In the genomic region with DNA sequence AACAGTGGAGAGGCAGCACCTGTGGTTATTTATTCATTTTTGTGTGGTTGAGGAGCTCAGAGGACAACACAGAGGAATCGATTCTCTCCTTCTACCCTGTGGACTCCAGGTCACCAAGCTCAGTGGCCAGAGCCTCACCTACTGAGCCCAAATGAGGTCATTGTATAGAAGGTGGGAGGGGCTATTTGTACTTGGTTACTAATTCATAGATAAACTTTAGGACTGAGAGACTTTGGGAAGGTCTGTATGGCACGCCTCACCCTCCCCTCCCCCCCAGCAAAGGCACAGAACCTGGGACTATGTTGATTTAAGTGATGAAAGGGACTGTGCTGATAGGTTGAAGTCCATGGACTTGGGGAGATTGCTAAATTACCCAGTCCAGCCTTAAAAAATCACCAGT, we compare ENCODE assay signal across 19 mouse cellular contexts. TPM values are rescaled to one million over a fixed set of nuclear protein-coding genes. Genes with fewer than 3 reads are reported as not detected.
DNase-seq lines count a peak whose midpoint lies in the region; ATAC-seq and TF ChIP-seq lines count a peak whose summit lies in the region.
"Had no signal": no experiment of that assay in that cellular context is flagged by ENCODE, and none has a peak within 500 bp of the region (broad histone marks: within the 10 kb centered on the region; RNA-seq: fewer than 3 reads in every experiment).

No protein-coding gene starts in this region.

- no peaks in the 10 kb centered on the region for H3K36me3 ChIP-seq in heart, embryonic 15.5 days
- no peaks in the 10 kb centered on the region for H3K36me3 ChIP-seq in heart, embryonic 11.5 days (ENCODE audit: control insufficient read depth, insufficient read depth, low read length)
- H3K36me3 ChIP-seq in intestine, postnatal 0 days (ENCODE audit: control insufficient read depth, insufficient read depth): peaks cover 8% of the 10 kb centered on the region
- peaks cover 15% of the 10 kb centered on the region for H3K36me3 ChIP-seq in liver, postnatal 0 days (replicated peaks; ENCODE audit: insufficient read depth, low read length)
- H3K36me3 ChIP-seq: hindbrain, embryonic 13.5 days; limb, embryonic 10.5 days; lung, embryonic 15.5 days; midbrain, embryonic 10.5 days had no signal

- DNase-seq in liver, postnatal 0 days: peak; percentile 75
- no peak for DNase-seq in cerebellum, adult 2 months
- DNase-seq in right cerebral cortex, postnatal 14 days: no peak
- DNase-seq: adrenal gland, adult 2 months; cerebellum, adult 11-12 months; kidney, adult 8-10 months; kidney, postnatal 4 days; layer of hippocampus, postnatal 36 days; right cerebral cortex, adult 18-20 months had no signal

- H3K4me2 ChIP-seq in heart, embryonic 15.5 days: peak overlapping the region; percentile 56; the same call in 1 of the 2 replicates
- H3K4me2 ChIP-seq in heart, embryonic 11.5 days: no peak overlapping the region
- peak overlapping the region; percentile 74 for H3K4me2 ChIP-seq in intestine, postnatal 0 days (replicated peaks; ENCODE audit: low read depth)
- peak overlapping the region; percentile 73 for H3K4me2 ChIP-seq in liver, postnatal 0 days (ENCODE audit: low read depth, low read length)
- H3K4me2 ChIP-seq: hindbrain, embryonic 13.5 days; lung, embryonic 15.5 days had no signal

- H3K4me3 ChIP-seq in heart, embryonic 15.5 days: 0 out of 2 replicates have a peak overlapping the region, but pooled peaks have one; percentile 48
- H3K4me3 ChIP-seq in heart, embryonic 11.5 days (ENCODE audit: low read depth, low read length): no peak overlapping the region
- no peak overlapping the region; the same call in 1 of the 2 replicates for H3K4me3 ChIP-seq in bone marrow macrophage, adult 2 months (ENCODE audit: insufficient read depth, low read length)
- H3K4me3 ChIP-seq in intestine, postnatal 0 days (ENCODE audit: low read depth, low read length): peak overlapping the region; percentile 63
- peak overlapping the region; percentile 69 for H3K4me3 ChIP-seq in liver, postnatal 0 days (ENCODE audit: low read depth, low read length)
- no peak overlapping the region for H3K4me3 ChIP-seq in cerebellum, adult 2 months (replicated peaks; ENCODE audit: insufficient read depth, low read depth, low read length)
- H3K4me3 ChIP-seq: hindbrain, embryonic 13.5 days; limb, embryonic 10.5 days; lung, embryonic 15.5 days; midbrain, embryonic 10.5 days; myocyte had no signal

- TF ChIP-seq CTCF in bone marrow macrophage, adult 2 months (IDR thresholded peaks at IDR 0.05; ENCODE audit: low read depth, low read length): no peak
- TF ChIP-seq CTCF in intestine, postnatal 0 days (IDR thresholded peaks at IDR 0.05; ENCODE audit: low read depth): no peak
- no peak for TF ChIP-seq CTCF in liver, postnatal 0 days (IDR thresholded peaks at IDR 0.05; ENCODE audit: low read depth)
- no peak for TF ChIP-seq CTCF in cerebellum, adult 2 months (IDR thresholded peaks at IDR 0.05; ENCODE audit: borderline replicate concordance, insufficient read depth, low read depth, low read length)

- peak; percentile 72 for TF ChIP-seq EP300 in liver, postnatal 0 days (IDR thresholded peaks at IDR 0.05; ENCODE audit: low read depth)

- ATAC-seq in heart, embryonic 15.5 days (replicated peaks; ENCODE audit: insufficient number of reproducible peaks, insufficient read depth, low FRiP score, low read depth): no peak
- no peak for ATAC-seq in heart, embryonic 11.5 days (replicated peaks; ENCODE audit: insufficient number of reproducible peaks, low FRiP score, low TSS enrichment)
- ATAC-seq in intestine, postnatal 0 days: peak; percentile 82
- ATAC-seq in liver, postnatal 0 days: peak; percentile 85
- ATAC-seq in inflammation-experienced regulatory T-cells, adult 6 months: no peak

- peaks cover 9% of the 10 kb centered on the region for H3K4me1 ChIP-seq in heart, embryonic 15.5 days (replicated peaks)
- H3K4me1 ChIP-seq in heart, embryonic 11.5 days (ENCODE audit: control insufficient read depth, insufficient read depth, low read length): no peaks in the 10 kb centered on the region; the same call in 1 of the 2 replicates
- H3K4me1 ChIP-seq in bone marrow macrophage, adult 2 months (ENCODE audit: control insufficient read depth, insufficient read depth, low read length): peaks cover 29% of the 10 kb centered on the region
- H3K4me1 ChIP-seq in intestine, postnatal 0 days (replicated peaks; ENCODE audit: control insufficient read depth, insufficient read depth, low read length): 0 out of 2 replicates have a peak, but pooled peaks cover 7% of the 10 kb centered on the region
- H3K4me1 ChIP-seq in liver, postnatal 0 days (ENCODE audit: insufficient read depth): peaks cover 49% of the 10 kb centered on the region
- no peaks in the 10 kb centered on the region for H3K4me1 ChIP-seq in cerebellum, adult 2 months (ENCODE audit: control insufficient read depth, insufficient read depth, low read length)
- H3K4me1 ChIP-seq: hindbrain, embryonic 13.5 days; midbrain, embryonic 10.5 days had no signal

- H3K27ac ChIP-seq in heart, embryonic 15.5 days: no peak overlapping the region
- H3K27ac ChIP-seq in heart, embryonic 11.5 days (ENCODE audit: low read depth, low read length): no peak overlapping the region
- H3K27ac ChIP-seq in bone marrow macrophage, adult 2 months (ENCODE audit: insufficient read depth, low read depth, low read length): peak overlapping the region; percentile 68; the same call in 1 of the 2 replicates
- H3K27ac ChIP-seq in intestine, postnatal 0 days (ENCODE audit: low read depth, low read length): peak overlapping the region; percentile 89
- H3K27ac ChIP-seq in liver, postnatal 0 days (ENCODE audit: low read depth): peak overlapping the region; percentile 94
- no peak overlapping the region for H3K27ac ChIP-seq in cerebellum, adult 2 months (ENCODE audit: insufficient read depth, low read length)
- H3K27ac ChIP-seq: hindbrain, embryonic 13.5 days; limb, embryonic 10.5 days; lung, embryonic 15.5 days; midbrain, embryonic 10.5 days had no signal

- H3K9ac ChIP-seq in heart, embryonic 15.5 days: no peak overlapping the region
- no peak overlapping the region for H3K9ac ChIP-seq in heart, embryonic 11.5 days (ENCODE audit: low read depth, low read length)
- H3K9ac ChIP-seq in intestine, postnatal 0 days (ENCODE audit: low read depth, low read length): no peak overlapping the region
- H3K9ac ChIP-seq in liver, postnatal 0 days (replicated peaks): no peak overlapping the region
- H3K9ac ChIP-seq: hindbrain, embryonic 13.5 days; lung, embryonic 15.5 days had no signal

- no peaks in the 10 kb centered on the region for H3K27me3 ChIP-seq in heart, embryonic 15.5 days
- H3K27me3 ChIP-seq in heart, embryonic 11.5 days (ENCODE audit: control insufficient read depth, insufficient read depth, low read length): no peaks in the 10 kb centered on the region
- no peaks in the 10 kb centered on the region for H3K27me3 ChIP-seq in intestine, postnatal 0 days (replicated peaks; ENCODE audit: control insufficient read depth, insufficient read depth, low read length)
- no peaks in the 10 kb centered on the region for H3K27me3 ChIP-seq in liver, postnatal 0 days (ENCODE audit: insufficient read depth, low read length)
- no peaks in the 10 kb centered on the region for H3K27me3 ChIP-seq in cerebellum, adult 2 months (ENCODE audit: control insufficient read depth, insufficient read depth, low read length)
- H3K27me3 ChIP-seq: hindbrain, embryonic 13.5 days; lung, embryonic 15.5 days had no signal

- WGBS in heart, embryonic 15.5 days: 63% methylated on average over 2 of the region's 2 CpGs
- WGBS in heart, embryonic 11.5 days (ENCODE audit: insufficient replicate concordance): 61% methylated on average over 2 of the region's 2 CpGs
- WGBS in intestine, postnatal 0 days: 34% methylated on average over 2 of the region's 2 CpGs
- 30% methylated on average over 2 of the region's 2 CpGs for WGBS in liver, postnatal 0 days (ENCODE audit: insufficient replicate concordance)
- WGBS in cerebellum, adult 2 months: 88% methylated on average over 2 of the region's 2 CpGs

- H3K9me3 ChIP-seq in heart, embryonic 15.5 days (replicated peaks): no peaks in the 10 kb centered on the region
- no peaks in the 10 kb centered on the region for H3K9me3 ChIP-seq in heart, embryonic 11.5 days (replicated peaks; ENCODE audit: control insufficient read depth, low read length)
- H3K9me3 ChIP-seq in intestine, postnatal 0 days (ENCODE audit: control insufficient read depth): no peaks in the 10 kb centered on the region
- H3K9me3 ChIP-seq in liver, postnatal 0 days (ENCODE audit: low read length): no peaks in the 10 kb centered on the region
- H3K9me3 ChIP-seq: hindbrain, embryonic 13.5 days; limb, embryonic 10.5 days; lung, embryonic 15.5 days; midbrain, embryonic 10.5 days had no signal

- TF ChIP-seq POLR2A in bone marrow macrophage, adult 2 months (IDR thresholded peaks at IDR 0.05; ENCODE audit: borderline replicate concordance, low read depth, low read length): no peak
- no peak for TF ChIP-seq POLR2A in cerebellum, adult 2 months (IDR thresholded peaks at IDR 0.05; ENCODE audit: borderline replicate concordance, insufficient read depth, low read length)

RNA-seq across cellular contexts. Expression of a gene that starts 2.7 kb away (rescaled TPM):
- 54.4 and 86.9 TPM in 2 replicates for polyA plus RNA-seq in heart, embryonic 15.5 days (2015; fragmentation: Nextera tagmentation; extraction: Ambion mirVana)
- polyA plus RNA-seq in heart, embryonic 11.5 days (2014; fragmentation: Nextera tagmentation; extraction: Ambion mirVana): 41.9 and 44.6 TPM in 2 replicates
- polyA plus RNA-seq in bone marrow macrophage, adult 2 months (2012; ENCODE audit: insufficient read depth, insufficient read length, missing spikeins): 114 and 145 TPM in 2 replicates
- 526 and 586 TPM in 2 replicates for polyA plus RNA-seq in intestine, postnatal 0 days (2015; fragmentation: Nextera tagmentation; extraction: Ambion mirVana)
- 361 and 373 TPM in 2 replicates for polyA plus RNA-seq in liver, postnatal 0 days (2015; fragmentation: Nextera tagmentation; extraction: Ambion mirVana)
- polyA plus RNA-seq in cerebellum, adult 2 months (2012; rRNA removed): 8.7 and 9.2 TPM in 2 replicates
- 100 to 1,000 TPM; 166 to 316 (median 259) TPM for polyA plus RNA-seq in inflammation-experienced regulatory T-cells, adult 6 months (2017; shearing (Covaris generic))

Comparison
In these comparisons a context has a peak if more than half of its experiments do, and no peak if none do; other contexts are left out.
1. H3K4me3 ChIP-seq: peak in heart, embryonic 15.5 days (single experiment), intestine, postnatal 0 days (single experiment) and liver, postnatal 0 days (single experiment); none in heart, embryonic 11.5 days (single experiment), bone marrow macrophage, adult 2 months (single experiment) and cerebellum, adult 2 months (single experiment).
2. ATAC-seq: peak in intestine, postnatal 0 days (single experiment) and liver, postnatal 0 days (single experiment); none in heart, embryonic 15.5 days (single experiment), heart, embryonic 11.5 days (single experiment) and inflammation-experienced regulatory T-cells, adult 6 months (single experiment).
3. H3K27ac ChIP-seq: peak in bone marrow macrophage, adult 2 months (single experiment), intestine, postnatal 0 days (single experiment) and liver, postnatal 0 days (single experiment); none in heart, embryonic 15.5 days (single experiment), heart, embryonic 11.5 days (single experiment) and cerebellum, adult 2 months (single experiment).